Mouse (Mus musculus): ENCODE measurements around the gene Prelid3b. TPM values are rescaled to one million over a fixed set of nuclear protein-coding genes. Genes with fewer than 3 reads are reported as not detected.

Prelid3b gene
- 77.7 and 96.2 TPM in 2 replicates for polyA plus RNA-seq (2012; rRNA removed)

DNA sequence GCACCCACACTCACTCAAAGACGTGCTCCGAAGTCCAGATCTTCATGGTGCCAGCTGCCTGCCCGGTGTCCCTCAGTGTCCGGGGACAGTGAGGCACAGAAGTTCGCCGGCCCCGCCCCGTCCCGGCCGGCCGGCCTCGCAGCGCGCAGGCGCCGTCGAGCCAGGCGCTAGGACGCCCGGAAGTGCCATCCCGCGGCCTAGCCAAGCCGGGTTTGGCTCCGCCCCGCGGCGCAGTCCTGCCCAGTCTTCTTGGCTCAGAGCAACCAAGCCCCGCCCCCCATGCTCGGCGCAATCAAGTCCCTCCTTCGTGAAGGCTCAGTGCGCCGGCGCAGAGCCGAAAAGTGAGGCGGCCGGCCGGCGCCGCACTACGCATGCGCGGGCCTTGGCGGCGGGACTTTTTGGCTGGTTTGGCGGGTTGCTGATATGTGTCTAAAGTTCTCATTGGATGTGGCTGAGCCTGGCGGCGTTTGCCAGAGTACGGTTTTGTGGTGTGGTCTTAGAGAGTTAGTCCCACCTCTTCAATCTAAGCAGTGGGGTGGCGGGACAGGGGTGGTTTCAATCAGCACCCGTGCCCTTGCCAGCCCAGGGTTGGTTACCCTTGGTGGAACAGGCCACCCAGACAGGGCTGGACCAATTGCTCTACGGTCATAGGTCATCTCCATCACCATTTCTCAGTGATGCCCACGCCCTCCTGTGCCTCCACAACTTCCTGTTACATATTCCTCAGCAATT is at the start of gene Prelid3b:
Prelid3b (minus strand) TSS at position 264 of the 732 bp plus-strand sequence.

DNA sequence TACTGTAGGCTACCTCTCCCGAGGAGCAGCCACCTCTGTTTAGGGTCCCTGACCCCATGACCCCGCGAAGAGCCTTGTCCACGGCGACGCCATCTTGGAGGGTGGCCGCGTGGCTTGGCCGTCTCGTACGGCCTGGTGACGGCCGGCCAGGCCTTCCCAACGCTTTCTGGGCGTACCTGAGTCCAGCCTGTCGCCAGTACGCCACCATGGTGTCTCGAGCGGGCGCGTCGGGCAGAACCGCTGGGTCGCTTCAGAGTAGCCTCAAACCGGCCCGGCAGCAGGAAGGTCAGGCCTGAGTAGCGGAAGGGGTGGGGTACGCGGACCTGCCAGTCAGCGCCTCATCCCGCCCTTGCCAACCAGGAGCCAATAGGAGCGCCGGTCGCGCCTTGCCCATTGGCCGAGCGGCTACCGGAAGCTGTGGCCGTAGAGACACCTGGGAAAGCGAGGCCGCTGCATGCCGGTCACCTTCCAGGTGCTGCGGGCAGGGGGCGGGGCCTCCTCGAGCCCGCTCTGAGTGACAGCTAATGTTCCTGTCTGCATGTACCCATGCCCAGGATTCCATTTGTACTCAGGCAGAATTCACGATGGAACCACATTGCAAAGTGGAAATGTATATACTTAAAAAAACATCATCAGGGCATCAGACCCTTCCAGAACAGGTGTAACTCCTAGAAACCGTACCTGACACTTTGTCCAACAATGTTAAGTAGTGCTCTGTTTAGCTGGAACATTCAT is 8.9 kb downstream of the Prelid3b start, which contains the start of gene Atp5e:
Atp5e (minus strand) TSS at position 317 of the 735 bp plus-strand sequence.

DNA sequence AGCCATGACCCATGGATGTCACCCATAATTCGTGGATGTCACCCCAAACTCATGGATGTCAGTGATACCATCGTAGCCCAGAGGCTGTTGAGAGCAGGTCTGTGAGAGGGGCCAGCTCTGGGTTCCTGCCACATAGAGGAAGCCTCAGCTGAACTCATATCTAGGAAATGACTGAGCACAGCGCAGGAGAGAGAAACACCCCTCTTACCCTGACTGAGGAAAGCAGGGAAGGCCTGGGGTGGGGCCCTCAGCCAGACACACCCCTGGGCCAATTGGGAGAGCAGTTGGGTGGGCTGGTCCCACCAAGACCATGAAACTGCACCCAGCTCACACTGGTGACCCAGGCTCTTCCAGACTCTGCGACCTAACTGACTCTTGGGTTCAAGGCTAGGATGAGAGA is 22.5 kb downstream of the Prelid3b start, which contains the start of gene Tubb1:
Tubb1 (plus strand) TSS at position 343 of the 400 bp plus-strand sequence.

DNA sequence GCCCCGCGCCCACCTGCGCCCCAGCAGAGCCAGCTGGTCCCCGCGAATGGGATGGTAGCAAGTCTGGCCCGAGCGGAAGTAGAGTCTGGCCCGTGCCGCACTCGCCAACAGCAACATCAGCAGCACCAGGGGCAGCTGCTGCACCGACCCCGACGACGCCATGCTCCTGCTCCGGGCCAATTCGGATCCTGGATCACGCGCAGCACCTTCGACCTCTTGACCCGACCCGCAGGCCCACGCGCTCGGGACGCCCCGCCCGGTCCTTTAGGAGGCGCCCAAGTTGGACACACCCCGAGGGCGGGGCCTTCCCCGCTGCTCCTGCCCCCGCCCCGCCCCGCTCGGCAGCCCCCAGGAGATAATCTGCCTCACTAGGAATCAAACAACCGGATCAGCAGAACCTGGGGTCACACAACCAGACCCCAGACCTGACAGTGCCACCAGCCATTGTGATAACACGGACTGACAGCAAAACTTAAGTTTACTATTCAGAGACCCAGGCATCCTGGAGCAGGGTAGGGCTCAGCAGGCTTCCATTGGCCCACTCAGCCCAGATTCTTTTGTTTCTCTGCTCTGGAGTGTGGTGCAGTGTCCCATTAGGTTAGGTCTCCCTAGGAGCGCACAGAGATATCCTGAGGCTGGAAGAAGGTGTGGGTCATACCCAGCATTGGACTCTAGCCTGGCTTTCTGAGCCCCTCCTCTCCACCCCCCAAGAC is 34.0 kb downstream of the Prelid3b start, which contains the start of gene Ctsz:
Ctsz (minus strand) TSS at position 303 of the 713 bp plus-strand sequence.

DNA sequence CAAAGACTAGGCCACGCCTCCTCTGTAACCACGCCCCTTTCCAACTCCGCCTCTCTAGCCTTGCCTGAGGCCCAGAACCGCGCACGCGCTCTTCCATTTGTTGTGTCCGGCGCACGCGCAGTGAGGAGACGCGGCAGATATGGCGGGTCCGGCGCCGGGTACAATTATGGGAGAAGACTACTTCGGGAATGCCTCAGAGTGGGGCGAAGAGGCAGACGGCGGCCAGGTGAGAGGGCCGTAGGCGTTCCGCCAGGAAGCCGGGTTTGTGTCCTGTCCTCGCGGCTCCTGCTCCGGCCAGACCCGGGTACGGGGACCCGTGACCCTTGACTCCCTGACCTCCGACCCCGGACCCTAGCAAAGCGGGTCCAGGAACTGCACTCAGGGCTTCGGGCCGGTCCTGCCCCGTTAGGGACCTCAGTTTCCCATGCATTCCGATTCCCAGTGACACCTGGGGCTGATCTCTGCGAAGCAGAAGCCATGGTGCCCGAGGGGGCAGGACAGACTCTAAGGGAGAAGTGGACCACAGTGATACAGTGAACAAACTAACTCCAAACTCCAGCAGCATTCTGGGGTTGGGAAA is 57.1 kb downstream of the Prelid3b start, which contains the start of gene Nelfcd:
Nelfcd (plus strand) TSS at position 74 of the 580 bp plus-strand sequence.

Other genes with a start within 250 kb of the Prelid3b start
- 1,363 and 1,786 TPM in 2 replicates for gene Gnas, start 188.8 kb downstream of the Prelid3b start, polyA plus RNA-seq (2012; rRNA removed)
- gene Gm20721, start 126.4 kb downstream of the Prelid3b start, polyA plus RNA-seq (2012; rRNA removed), result 0.23 and 4.1 TPM in 2 replicates
- gene Nelfcd, start 57.3 kb downstream of the Prelid3b start, polyA plus RNA-seq (2012; rRNA removed), result 124 and 128 TPM in 2 replicates
- 59.5 and 77.9 TPM in 2 replicates for gene Ctsz, start 34.0 kb downstream of the Prelid3b start, polyA plus RNA-seq (2012; rRNA removed)
- gene Tubb1, start 22.4 kb downstream of the Prelid3b start, polyA plus RNA-seq (2012; rRNA removed), result 5.1 and 6.3 TPM in 2 replicates
- gene Atp5e, start 9.0 kb downstream of the Prelid3b start, polyA plus RNA-seq (2012; rRNA removed), result 466 and 961 TPM in 2 replicates
- under 0.01 and 0.01 TPM in 2 replicates for gene Zfp831, start 170.5 kb upstream of the Prelid3b start, polyA plus RNA-seq (2012; rRNA removed)